Mouse (Mus musculus): Measurements from ENCODE around the gene Braf.

Gene Braf

DNA sequence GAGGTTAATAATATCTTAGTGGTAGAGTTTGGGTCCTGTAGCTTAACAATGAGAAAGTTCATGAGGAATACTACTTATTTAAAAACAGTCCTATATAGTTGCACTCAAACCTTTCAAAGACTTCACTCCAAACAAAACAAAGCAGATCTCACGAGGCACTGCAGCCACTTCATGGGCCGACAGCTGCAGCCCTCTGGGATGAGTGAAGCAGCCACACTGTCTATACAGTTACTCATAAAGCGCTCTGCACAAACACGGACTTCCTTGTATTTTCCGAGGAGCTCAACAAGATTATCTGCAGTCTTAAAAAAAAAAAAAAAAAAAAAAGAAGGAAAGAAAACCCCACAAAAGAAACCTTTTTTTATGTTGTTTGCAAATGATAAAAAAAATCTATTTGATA is 117.9 kb downstream of the Braf start:
- DNase-seq (ENCODE audit: low spot score in 2 of 2): no peak

DNA sequence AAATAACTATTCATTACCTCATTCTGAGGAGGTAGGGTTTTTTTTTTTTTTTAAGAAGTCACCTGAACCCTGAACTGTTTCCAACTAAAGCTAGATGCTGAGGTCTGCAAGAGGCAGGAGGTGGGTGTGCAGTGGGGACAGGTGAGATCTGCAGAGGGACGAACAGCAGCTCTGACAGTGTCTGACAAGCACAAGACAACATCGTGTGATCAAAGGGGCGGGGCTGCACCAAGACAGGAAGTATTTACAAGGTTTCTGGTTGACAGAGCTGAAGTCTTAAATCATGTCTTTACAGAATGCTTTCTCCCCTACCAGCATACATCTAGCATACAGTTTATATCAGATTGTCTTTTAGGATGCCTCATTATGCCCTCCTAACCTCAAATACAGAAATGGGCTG is 118.4 kb downstream of the Braf start:
- DNase-seq (ENCODE audit: low spot score in 2 of 2): no peak

DNA sequence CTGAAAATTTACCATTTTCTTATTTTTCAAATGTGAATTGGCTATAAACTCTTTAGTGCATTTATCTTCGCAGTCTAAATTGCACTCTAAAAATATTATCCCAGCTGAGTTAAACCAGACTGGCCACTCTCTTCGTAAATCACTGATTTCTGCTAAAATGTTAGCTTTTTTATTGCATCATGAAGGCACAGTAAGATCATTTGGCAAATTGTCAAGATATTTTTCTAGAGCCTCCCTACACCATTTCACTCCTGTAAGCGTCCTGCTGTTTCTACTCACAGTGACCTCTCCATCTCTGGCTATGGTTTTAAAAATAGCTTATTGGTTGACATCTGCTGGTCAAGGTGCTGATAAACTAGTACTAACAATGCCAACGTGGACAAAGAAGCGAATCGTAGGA is 119.2 kb downstream of the Braf start:
- DNase-seq (ENCODE audit: low spot score in 2 of 2): no peak

DNA sequence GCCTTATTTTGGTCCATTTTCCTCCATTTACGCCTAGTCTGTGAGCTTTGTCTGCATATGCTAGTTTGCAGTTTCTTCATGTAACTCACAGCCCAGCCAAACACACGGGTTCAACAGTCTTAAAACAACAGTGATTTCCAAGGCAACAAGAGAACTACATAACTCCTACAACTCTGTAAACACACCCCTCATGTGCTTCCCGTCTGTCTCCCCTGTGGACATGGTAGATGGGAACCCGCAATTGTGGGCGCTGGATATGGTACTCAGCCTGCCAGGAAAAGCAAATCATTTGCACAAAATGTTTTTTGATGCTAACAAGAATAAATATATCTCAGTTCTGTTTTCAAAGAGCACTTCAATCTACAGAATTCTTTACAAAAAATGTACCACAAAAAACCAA is 120.7 kb downstream of the Braf start:
- peak in 1 of 2 experiments; percentile 44 for DNase-seq (ENCODE audit: low spot score in 2 of 2)

DNA sequence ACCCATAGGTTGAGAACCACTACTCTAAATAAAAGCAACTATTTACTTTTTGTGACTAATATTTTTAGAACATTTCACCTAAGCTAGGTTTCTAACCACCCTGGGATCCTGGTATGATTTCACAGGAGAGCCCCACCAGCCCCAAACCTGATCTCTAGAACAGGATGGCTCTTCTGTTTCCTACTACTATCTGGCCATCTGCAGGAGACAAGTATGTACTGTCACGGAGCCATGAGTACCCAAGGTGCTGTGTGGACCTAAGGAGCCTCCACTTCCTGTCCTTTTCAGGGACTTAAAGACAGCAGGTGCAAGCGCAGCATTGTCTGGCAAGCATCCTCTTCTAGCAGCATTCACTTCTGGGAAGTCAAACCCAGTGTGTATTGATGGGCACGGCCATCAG is 123.4 kb downstream of the Braf start:
- no peak for DNase-seq (ENCODE audit: low spot score in 2 of 2)

DNA sequence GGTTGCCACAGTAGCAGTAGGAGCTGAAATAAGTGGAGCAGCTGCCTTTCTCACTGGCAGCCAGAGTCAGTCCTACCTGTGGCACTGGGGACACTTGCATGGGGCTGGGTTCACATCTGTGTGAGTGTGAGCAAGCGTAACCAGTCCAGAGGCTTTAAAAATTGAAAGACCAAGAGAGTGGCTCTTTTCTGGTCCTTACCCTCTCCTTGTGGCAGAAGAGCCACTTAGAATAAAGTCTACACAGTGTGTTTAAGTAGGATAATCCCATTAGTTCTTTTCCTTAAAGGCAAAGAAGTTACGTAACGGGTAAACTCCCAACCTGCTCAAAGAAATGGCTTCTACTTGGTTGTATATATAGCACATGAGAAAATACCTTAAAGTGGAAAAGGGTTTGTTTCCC is 124.4 kb downstream of the Braf start:
- DNase-seq (ENCODE audit: low spot score in 2 of 2): no peak

DNA sequence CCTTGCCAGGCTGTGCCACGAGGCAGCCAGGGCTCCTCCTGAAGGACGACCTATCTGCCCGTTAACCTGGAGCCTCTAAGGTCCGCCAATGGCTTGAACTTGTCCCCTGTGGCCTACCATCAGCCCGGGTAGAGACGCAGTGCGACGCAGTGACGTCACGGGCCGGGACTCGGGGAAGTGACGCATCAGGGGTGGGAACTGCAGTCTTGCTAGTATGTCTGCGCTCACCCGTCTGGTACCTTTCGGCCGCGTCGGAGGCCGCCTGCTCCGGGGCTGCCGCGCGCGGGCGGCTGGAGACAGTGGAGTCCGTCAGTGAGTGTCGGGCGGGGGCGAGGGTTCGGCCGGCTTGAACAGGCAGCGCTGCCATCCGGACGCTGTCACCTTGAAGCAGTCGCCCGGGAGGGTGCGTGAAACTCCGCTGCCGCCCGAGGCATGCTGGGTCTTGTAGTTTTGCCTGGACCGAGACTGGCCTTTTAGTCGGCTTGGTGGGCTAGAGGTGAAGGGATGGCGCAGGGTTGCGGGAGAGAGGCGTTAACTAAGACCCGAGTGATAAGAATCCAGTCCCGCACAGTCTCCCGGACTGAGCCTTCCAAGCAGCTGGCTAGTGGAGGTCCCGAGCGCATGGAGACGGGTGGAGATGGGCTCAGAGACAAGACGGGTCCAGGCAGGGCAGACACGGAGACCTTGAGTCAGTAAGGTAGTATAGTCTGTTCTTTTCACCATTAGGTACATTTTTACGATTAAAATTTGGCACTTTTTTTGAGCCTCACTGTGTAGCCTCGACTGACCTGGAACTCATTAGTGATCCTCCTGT is 132.7 kb downstream of the Braf start, which contains the start of gene Ndufb2:
Ndufb2 (plus strand) TSS at position 174 of the 814 bp plus-strand sequence.
- peak; percentile 96 to 97 for DNase-seq (ENCODE audit: low spot score in 2 of 2)

DNA sequence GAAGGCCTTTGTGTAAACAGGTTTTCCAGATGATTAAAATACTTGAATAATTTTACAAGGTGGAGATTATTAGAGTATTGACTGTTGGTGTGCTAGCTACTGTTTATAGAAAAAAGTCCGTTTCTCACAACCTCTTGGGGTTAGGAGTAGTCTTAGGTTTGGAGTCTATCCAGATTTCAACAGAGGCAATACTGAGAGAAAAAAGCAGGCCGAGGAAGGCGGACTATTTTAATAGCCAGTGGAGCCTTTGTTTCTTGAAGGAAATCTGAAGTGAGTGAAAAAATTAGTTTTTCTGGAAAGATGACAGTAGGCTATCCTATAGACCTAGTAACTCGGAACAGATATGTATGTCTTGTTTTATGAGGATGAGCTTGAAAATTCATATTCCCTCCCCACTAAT is 133.8 kb downstream of the Braf start:
- no peak for DNase-seq (ENCODE audit: low spot score in 2 of 2)

DNA sequence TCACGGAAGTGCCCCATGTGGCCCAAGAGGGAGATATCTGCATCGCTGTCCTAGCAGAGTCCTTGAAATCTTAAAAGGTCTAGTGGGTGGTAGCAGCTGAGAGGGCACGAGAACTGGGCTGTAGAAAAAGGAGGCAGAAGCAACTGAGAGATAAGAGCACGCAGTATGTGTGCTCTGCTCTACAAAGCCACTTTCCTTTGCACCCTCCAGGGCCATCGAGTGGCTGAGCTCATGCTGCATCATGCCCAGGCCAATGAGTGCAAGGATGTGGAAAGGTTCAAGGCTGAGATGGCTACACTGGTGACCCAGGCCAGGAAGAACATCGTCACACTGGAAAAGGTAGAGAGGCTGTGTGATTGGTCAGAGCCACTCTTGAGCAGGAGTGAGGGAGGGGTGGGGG is 139.7 kb downstream of the Braf start, which contains the start of gene Gm42420:
Gm42420 (plus strand) TSS at position 237 of the 400 bp plus-strand sequence.
- DNase-seq (ENCODE audit: low spot score in 2 of 2): no peak

DNA sequence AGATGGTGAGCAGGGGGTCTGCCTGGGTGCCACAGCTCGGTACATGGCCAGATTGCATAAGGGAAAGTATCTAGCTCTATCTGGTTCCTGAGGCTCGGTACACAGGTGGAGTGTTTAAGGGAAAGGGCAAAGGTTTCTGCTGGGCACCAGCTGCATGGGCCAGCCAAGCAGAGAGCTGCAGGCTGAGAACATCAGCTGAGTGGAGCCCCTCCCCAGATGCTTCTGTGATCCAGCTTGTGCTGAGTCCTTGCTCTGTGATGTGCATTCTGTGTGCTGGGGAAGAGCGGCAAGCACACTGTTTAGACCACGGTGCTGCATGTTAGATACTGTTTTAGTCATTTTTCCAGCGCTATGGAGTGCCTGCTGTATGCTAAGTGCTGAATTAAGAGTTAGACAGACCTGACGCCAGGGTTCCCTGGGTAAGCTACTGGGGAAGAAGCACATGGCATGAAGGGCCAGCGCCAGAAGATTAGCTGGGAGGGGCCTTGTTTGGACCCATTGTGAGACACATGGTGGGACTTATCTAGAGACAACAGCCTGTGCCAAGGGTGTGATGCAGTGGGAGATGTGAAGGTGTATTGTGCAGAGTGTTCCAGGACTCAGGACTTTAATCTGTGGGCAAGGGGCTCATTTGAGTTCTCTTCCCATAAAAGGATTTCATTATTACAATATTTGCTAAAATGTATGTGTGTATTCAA is 144.0 kb downstream of the Braf start:
- DNase-seq (ENCODE audit: low spot score in 2 of 2): no peak

DNA sequence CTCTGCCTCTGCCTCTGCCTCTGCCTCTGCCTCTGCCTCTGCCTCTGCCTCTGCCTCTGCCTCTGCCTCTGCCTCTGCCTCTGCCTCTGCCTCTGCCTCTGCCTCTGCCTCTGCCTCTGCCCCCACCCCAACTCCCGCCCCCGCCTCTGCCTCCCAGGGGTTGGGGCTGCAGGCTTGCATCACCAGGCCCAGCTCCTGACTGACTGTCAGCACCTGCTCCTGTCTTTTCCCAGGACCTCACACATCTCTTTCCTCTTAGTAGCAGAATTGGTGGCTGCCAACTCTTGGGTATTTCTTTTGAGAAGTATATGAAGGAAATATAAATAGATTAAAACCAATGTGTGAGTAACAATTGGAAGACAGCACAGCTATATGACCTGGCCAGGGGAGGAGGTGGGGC is 144.7 kb downstream of the Braf start:
- no peak for DNase-seq (ENCODE audit: low spot score in 2 of 2)

DNA sequence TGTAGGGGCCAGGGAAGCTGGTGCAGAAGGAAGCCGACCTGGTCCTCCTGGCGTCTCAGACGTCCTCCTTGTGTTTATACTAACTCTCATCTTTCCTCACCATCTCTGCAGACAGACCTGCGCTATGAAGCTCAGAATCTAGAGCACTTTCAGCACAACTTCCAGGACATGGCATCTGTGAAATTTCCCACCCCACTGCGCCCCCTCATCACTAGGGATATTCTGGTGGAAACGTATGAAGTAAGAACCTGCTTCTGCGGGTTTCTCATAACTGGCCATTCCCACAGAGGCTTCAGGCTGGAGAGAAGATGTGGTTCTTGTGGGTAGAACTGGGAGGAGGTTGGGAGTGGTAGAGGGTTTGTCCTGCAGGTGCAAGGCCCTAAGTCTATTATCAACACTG is 145.7 kb downstream of the Braf start:
- no peak for DNase-seq (ENCODE audit: low spot score in 2 of 2)

DNA sequence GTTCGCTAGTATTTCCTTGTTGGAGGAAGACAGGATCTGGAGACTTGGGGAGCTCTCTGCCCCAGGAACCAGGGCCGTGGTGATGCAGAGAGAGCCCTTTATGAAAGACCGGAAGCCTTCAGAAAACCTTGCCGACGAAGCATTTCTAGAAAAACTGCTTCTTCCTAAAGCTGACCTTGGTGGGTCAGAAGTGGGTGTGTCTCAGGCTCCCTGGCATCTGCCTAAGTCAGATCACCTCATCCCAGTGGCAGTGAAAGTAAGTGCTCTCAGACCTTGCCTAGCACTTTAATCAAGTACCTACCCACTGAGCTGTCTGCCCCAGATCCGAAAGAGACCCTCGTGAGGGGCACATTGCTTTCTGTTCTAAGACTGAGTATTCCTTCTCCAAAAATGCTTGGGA is 150.3 kb downstream of the Braf start:
- DNase-seq (ENCODE audit: low spot score in 2 of 2): no peak

DNA sequence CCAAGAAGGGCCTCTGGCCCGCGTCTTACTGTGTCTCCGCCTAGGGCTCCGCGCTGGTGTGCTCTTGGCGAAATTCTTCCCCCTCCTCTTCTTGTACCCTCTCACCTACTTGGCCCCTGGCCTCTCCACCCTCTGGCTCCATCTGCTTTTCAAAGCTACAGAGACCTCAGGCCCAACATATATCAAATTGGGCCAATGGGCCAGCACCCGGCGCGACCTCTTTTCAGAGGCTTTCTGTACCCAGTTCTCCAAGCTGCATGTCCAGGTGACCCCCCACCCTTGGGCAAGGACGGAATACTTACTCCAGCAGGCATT is 150.8 kb downstream of the Braf start:
- DNase-seq (ENCODE audit: low spot score in 2 of 2): peak; percentile 42 to 52

DNA sequence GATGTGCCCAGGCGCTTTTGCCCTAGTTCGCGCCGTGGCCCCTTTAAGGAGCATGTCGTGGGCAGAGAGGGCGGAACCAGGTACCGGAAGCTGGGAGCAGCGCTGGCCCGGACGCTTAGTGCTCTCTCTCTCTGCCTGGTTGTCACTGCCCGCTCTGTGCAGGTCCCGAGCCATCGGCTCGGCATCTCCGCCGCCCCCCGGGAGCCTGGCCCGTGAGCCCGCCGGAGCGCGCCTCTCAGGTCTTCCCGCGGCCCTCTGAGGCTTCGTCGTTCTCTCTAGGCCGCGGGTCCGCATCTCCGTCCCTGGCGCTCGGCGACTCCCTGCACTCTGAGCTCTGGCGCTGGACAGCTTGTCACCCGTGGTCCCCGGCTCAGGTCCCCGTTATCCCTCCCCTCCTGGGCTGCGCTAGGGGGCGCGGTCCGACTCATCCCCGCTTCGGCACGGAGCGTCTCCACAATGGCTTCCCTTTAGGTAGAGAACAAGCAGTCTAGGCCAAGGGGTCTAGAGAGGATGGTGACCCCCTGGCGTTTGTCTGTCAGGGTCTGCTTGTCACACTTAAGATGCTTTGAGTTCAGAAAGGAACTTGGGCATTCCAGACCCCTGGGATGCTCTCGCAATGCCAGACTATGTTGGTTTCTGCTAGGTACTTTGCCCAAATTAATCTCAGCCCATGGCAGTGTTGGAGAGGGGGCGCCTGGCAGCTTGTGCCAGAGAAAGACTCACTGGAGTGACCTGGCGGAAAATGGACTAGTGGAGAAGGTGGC is 151.3 kb downstream of the Braf start, which contains the start of gene Adck2:
Adck2 (plus strand) TSS at position 83 of the 764 bp plus-strand sequence.
- peak; percentile 87 to 91 for DNase-seq (ENCODE audit: low spot score in 2 of 2)

DNA sequence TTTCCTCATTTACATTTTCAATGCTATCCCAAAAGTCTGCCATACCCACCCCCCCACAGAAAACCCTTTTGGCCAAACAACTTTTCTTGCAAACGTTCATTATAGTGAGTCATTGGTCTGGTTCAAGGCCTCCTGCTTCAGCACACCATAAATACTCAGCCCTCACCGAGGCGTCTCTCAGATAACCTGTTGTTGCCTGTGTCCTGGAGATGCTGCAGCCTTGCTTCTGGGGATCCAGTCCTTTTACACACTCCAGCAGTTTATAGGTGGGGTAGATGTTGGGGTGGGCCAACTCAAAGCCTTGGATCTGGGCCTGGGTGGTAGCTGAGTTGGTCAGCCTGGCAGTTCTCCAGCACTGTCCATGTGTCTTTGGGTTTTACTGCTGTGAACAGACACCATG is 154.8 kb downstream of the Braf start:
- DNase-seq (ENCODE audit: low spot score in 2 of 2): no peak

DNA sequence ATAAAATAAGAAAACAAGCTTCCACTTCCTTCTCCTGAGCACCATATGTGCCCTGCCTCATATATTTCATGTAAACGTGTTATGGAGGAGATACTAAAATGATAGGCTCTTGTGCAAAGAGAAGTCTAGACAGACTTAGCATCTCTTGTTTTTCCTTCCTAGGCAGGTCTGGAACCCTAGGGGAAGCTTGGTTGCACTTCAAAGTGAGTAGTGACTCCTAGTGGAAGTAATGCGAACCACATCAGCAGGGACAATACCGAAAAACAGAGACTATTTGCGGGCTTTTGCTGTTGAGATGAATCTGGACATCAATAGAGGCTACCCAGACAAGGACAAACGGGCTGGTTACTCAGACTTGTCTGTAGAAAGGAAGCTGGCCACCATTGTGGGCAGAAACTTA is 157.7 kb downstream of the Braf start:
- DNase-seq (ENCODE audit: low spot score in 2 of 2): no peak

DNA sequence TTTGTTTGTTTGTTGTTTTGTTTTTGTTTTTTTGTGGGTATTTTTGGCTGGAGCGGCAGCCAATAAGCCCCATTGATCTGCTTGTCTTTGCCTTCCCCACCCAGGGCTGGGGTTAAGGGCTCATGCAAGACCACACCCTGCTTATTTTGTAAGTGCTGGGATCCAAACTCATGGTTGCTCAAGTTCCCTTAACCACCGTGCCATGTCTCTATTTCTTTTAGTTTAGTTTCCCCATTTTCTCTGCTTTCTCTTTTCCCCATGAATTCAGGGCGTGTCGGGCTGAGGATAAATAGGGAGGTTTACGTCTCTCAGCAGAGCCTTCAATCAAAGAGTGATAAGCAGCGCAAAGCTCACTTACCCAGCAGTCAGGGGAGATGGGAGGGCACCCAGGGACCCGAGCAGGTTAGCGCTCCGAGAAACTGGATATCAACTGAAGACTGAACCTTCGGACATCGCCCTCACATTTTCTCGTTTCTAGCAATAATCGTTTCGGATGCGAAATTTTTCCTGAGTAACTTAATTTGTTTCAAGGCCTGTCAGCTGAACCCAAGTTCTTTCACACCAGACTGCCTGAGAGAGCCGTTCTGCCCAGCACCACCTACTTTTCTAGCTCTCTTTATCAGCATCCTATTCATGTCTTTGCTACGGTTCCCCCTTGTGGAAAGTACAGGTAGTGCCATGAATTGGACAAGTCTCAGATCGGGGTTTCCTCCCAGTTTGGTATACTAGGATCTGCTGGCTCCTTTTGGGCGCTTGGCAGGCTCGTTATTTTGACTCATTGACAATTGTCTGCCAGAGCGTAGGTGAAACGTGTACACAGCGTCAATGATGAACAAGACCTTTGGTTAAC is 162.9 kb downstream of the Braf start:
- DNase-seq (ENCODE audit: low spot score in 2 of 2): peak; percentile 89 to 90

DNA sequence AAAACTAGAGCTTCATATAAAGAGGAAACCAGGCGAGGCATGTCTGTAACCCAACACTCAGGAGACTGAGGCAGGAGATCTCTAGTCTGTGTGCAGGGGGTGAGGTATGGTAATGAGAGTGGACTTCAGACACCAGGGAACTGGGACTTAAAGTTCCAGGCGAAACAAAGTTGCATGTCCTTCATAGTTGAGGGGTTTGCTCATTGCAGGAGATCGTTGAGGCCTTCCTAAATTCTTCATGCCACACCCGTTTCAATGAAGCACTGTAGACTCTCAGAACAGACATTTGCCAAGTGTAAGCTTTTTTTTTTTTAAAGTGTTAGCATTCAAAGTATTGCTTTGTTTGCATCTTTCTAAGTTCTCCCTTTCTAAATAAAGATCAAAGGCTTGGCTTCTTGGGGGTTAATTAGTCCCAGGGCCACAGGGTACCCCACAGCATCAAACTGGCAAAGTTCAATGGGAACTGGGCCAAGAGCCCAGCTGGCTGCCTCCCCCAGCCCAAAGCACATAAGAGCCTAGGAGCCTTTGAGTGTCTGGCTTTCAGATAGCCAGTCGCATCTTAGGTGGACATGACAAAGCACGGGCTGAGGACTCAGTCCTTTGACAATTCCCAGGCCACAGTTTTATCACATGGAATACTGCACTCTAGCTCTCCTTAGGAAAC is 165.9 kb downstream of the Braf start:
- no peak for DNase-seq (ENCODE audit: low spot score in 2 of 2)

DNA sequence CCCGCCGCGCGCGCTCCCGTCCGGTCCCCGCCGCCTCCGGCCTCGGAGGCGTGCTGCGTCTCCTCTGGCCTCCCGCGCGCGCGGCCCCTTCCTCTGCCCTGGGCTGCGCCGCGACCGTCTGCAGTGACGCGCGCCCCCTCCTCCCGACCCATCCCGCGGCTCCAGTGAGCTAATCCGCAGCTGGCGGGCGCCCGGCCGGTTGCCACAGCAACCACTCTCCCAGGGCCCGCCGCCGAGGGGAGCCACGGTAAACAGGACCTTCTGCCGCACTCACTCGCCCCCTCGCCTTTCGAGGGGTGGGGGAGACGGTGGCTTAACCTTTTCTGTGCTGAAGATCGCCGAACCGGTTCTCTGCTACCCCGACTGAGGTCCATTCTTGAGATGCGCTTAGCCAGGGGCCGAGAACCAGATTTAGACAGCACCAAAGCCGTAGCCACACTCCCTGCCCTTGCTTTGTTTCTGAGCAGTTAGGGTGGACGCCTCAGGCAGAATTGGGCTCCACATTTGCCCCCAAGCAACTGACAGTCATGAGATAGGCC is 167.5 kb downstream of the Braf start, which contains the start of gene Dennd2a:
Dennd2a (minus strand) TSS at position 145 of the 539 bp plus-strand sequence.
- peak; percentile 94 to 95 for DNase-seq (ENCODE audit: low spot score in 2 of 2)

All from right cerebral cortex, postnatal 10 days (tissue).